Mouse (Mus musculus) thymus, adult 2 months (tissue): Measurements from ENCODE around the gene Krt1. TPM values are rescaled to one million over a fixed set of nuclear protein-coding genes. Genes with fewer than 3 reads are reported as not detected.

Experiments used
- DNase-seq: peaks from one replicate; pipeline ENCODE4 v3.0.0; 2021
- H3K27ac ChIP-seq: fragments of 200-500 bp; 2 replicates; pipeline ENCODE4 v1.5.1; 2012; ENCODE audit warnings: low read length, control low read depth; ENCODE audit not compliant: control insufficient read depth, insufficient read depth
- H3K27me3 ChIP-seq: fragments of 200-500 bp; 2 replicates; pipeline ENCODE4 v1.6.1; 2012; ENCODE audit warnings: mild to moderate bottlenecking, low read length, moderate library complexity, mixed read lengths; ENCODE audit not compliant: control insufficient read depth, insufficient read depth
- H3K36me3 ChIP-seq: fragments of 200-500 bp; 2 replicates; pipeline ENCODE4 v1.6.1; 2012; ENCODE audit warnings: mild to moderate bottlenecking, low read length, moderate library complexity; ENCODE audit not compliant: control insufficient read depth, insufficient read depth
- H3K4me1 ChIP-seq: fragments of 200-500 bp; replicated peaks from 2 replicates; pipeline ENCODE4 v1.6.1; 2012; ENCODE audit warnings: low read length; ENCODE audit not compliant: control insufficient read depth, insufficient read depth
- H3K4me3 ChIP-seq: fragments of 200-500 bp; 2 replicates; pipeline ENCODE4 v1.5.1; 2012; ENCODE audit warnings: mild to moderate bottlenecking, low read length, control low read depth, moderate library complexity; ENCODE audit not compliant: control insufficient read depth, insufficient read depth
- CTCF ChIP-seq: fragments of 200-500 bp; IDR thresholded peaks from 2 replicates; pipeline ENCODE4 v1.5.1; 2012; ENCODE audit warnings: mild to moderate bottlenecking, control low read depth, low read length, moderate library complexity, borderline replicate concordance; ENCODE audit not compliant: control insufficient read depth, poor library complexity, insufficient read depth; ENCODE audit errors: extremely low read depth
- POLR2A ChIP-seq: fragments of 200-500 bp; IDR thresholded peaks from 2 replicates; pipeline ENCODE4 v1.6.1; 2012; ENCODE audit warnings: mild to moderate bottlenecking, low read length, control low read depth, moderate library complexity; ENCODE audit not compliant: control insufficient read depth, poor library complexity, insufficient read depth; ENCODE audit errors: extremely low read depth
- WGBS: fragments of 180-500 bp; shearing (Covaris S2); methylation state at CpG from one replicate; pipeline ENCODE4 v1.1.7; 2018; 5-methylcytosine and 5-hydroxymethylcytosine counted together
- polyA plus RNA-seq: library from polyadenylated mRNA; depleted of rRNA; stranded (reverse); fragments of >200 nt; gene quantifications from 2 replicates; pipeline ENCODE4 v1.2.3, GENCODE M21; 2012

Gene Krt1
- polyA plus RNA-seq, 1 experiment = 1.7 TPM

DNA sequence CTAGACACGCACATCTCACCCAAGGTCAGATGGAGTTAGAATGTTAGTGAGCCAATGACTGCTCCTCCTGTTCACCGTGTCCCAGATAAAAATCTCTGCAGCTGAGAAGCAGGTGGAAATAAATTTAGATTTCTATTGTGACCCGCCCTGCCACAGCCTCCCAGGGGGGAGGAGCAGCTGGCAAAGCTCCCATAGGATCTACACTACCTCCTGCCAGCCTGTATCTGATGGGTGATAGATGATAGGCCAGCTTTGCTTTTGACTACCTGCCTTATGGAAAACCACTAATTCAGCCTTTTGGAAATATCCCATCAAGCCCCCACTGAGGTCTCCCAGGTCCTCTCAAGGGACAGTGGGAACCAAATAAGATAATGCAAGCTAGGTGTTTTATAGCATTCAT lies 5.1 kb upstream of the Krt1 start:
- Histone ChIP-seq H3K27me3 (peaks cover 9% of the 10 kb centered on the region; the same call in 1 of the 2 replicates), H3K36me3 (no peaks in the 10 kb centered on the region), H3K4me1 (0 out of 2 replicates have a peak, but pooled peaks cover 2% of the 10 kb centered on the region), H3K4me3 (no peak overlapping the region), H3K27ac (no peak overlapping the region)
- TF ChIP-seq CTCF (no peak), POLR2A (no peak)
- 72% methylated on average over 3 of the region's 3 CpGs for WGBS
- DNase-seq = no peak

GRCm38 (mm10) chr15:101854294-101854693 lies 3.7 kb upstream of the Krt1 start:
- Histone ChIP-seq H3K27ac (no peak overlapping the region), H3K36me3 (no peaks in the 10 kb centered on the region), H3K4me3 (no peak overlapping the region), H3K4me1 (no peaks in the 10 kb centered on the region), H3K27me3 (peaks cover 2% of the 10 kb centered on the region; the same call in 1 of the 2 replicates)
- 32% methylated on average over 5 of the region's 5 CpGs for WGBS
- DNase-seq = no peak
- TF ChIP-seq POLR2A = no peak
- TF ChIP-seq CTCF = no peak

GRCm38 (mm10) chr15:101852571-101852970 lies 2.0 kb upstream of the Krt1 start:
- Histone ChIP-seq H3K27ac (no peak overlapping the region), H3K4me3 (no peak overlapping the region), H3K27me3 (no peaks in the 10 kb centered on the region), H3K36me3 (no peaks in the 10 kb centered on the region), H3K4me1 (no peaks in the 10 kb centered on the region)
- DNase-seq = no peak
- TF ChIP-seq POLR2A = no peak
- no peak for TF ChIP-seq CTCF
- 46% methylated on average over 5 of the region's 5 CpGs for WGBS

DNA sequence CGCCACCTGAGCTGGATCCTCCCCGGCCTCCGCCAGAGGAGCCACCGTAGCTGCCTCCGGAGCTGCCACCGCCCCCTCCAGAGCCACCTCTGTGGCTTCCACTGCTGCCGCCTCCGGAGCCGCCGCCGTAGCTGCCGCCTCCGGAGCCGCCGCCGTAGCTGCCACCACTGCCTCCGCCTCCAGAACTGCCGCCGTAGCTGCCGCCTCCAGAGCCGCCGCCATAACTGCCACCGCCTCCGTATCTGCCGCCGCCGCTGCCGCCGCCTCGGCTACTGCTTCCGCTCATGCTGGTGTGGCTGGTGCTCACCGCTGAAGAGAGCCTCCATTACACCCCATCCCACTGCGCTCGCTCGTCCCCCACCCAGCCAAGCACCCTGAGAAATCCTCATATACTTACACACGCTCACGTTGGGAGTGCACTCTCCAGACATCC lies 4.6 kb downstream of the Krt1 start:
- H3K36me3 ChIP-seq = no peaks in the 10 kb centered on the region
- no peak overlapping the region for H3K27ac ChIP-seq
- H3K27me3 ChIP-seq = peaks cover 5% of the 10 kb centered on the region; the same call in 1 of the 2 replicates
- TF ChIP-seq CTCF (no peak), POLR2A (no peak)
- DNase-seq = peak; percentile 35
- no peak overlapping the region for H3K4me3 ChIP-seq
- 3% methylated on average over 36 of the region's 37 CpGs for WGBS
- H3K4me1 ChIP-seq = no peaks in the 10 kb centered on the region

- H3K4me3 ChIP-seq = no peak overlapping the region
- peaks cover 5% of the 10 kb centered on the region; the same call in 1 of the 2 replicates for H3K27me3 ChIP-seq
- WGBS = 65% methylated on average over 9 of the region's 9 CpGs
- no peak for TF ChIP-seq POLR2A
- TF ChIP-seq CTCF = no peak
- no peaks in the 10 kb centered on the region for H3K36me3 ChIP-seq
- H3K4me1 ChIP-seq = no peaks in the 10 kb centered on the region
- H3K27ac ChIP-seq = no peak overlapping the region
- DNase-seq = no peak
Observed at GRCm38 (mm10) chr15:101843192-101843591, 7.4 kb downstream of the Krt1 start.

DNA sequence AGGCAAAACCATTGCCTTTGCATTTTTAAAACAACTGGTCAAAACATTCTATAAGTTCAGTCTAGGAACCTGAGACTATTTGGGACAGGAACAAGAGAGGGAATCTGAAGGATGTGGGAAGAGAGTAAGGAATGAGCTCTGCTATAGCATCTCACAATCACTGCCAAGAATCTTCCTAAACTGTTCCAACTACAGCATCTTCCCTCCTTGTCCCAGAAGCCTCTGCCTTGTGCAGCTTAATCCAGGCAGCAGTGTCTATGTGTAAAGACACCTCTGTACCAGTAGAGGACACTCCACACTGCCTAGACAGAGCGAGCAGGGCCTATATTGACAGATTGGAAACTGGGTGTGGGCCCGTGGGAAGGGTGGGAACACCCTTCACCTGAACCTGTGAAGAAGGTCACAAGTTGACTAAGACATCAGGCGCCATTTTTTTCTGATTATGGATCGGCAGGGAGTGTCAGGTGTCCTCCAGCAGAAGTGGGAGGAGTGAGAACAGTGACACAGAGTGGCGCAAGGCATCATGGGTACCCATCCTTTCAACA lies 15.7 kb downstream of the Krt1 start:
- Histone ChIP-seq H3K27me3 (no peaks in the 10 kb centered on the region), H3K4me3 (no peak overlapping the region), H3K36me3 (no peaks in the 10 kb centered on the region), H3K27ac (no peak overlapping the region), H3K4me1 (no peaks in the 10 kb centered on the region)
- TF ChIP-seq POLR2A (no peak), CTCF (no peak)
- DNase-seq = no peak
- WGBS = 66% methylated on average over 5 of the region's 5 CpGs

GRCm38 (mm10) chr15:101833131-101833530 lies 17.5 kb downstream of the Krt1 start:
- no peaks in the 10 kb centered on the region for H3K4me1 ChIP-seq
- DNase-seq = no peak
- H3K27me3 ChIP-seq = no peaks in the 10 kb centered on the region
- TF ChIP-seq POLR2A = no peak
- TF ChIP-seq CTCF = no peak
- no peaks in the 10 kb centered on the region for H3K36me3 ChIP-seq
- H3K4me3 ChIP-seq = no peak overlapping the region
- 58% methylated on average over 6 of the region's 6 CpGs for WGBS
- H3K27ac ChIP-seq = no peak overlapping the region
